Mouse (Mus musculus): ENCODE results near the gene Sirt6. TPM values are rescaled to one million over a fixed set of nuclear protein-coding genes. Genes with fewer than 3 reads are reported as not detected.
A peak's percentile ranks its signal among the peaks of the same experiment; 100 is the strongest.
"Not testable (repeated sequence)": the region's sequence is repeated elsewhere in the genome, so short reads cannot be mapped to it uniquely, and the experiment has no call there.

Gene Sirt6
- polyA plus RNA-seq (2015; fragmentation: Nextera tagmentation; extraction: Ambion mirVana) = 27.0 and 27.5 TPM in 2 replicates

GRCm38 (mm10) chr10:81626994-81627835, at the start of gene Sirt6:
Sirt6 (minus strand) TSS chr10:81627797.
- no peaks in the 10 kb centered on the region for H3K9me3 ChIP-seq (replicated peaks; ENCODE audit: low read length)
- H3K4me3 ChIP-seq (replicated peaks; ENCODE audit: low read depth, low read length) = peak within 1 kb of the TSS; percentile 69
- DNase-seq (ENCODE audit: low spot score) (peak; percentile 98), ATAC-seq (replicated peaks; ENCODE audit: low FRiP score, low read depth) (peak; percentile 91)
- peak within 1 kb of the TSS; percentile 83 for H3K4me2 ChIP-seq (ENCODE audit: low read length)
- 4% methylated on average over 40 of the region's 40 CpGs for WGBS
- no peaks in the 10 kb centered on the region for H3K4me1 ChIP-seq (replicated peaks; ENCODE audit: insufficient read depth, low read length)
- no peaks in the 10 kb centered on the region for H3K27me3 ChIP-seq (ENCODE audit: insufficient read depth, low read length)
- no peak for TF ChIP-seq CTCF (IDR thresholded peaks at IDR 0.05; ENCODE audit: low read depth)
- peaks cover 17% of the 10 kb centered on the region; the same call in 1 of the 2 replicates for H3K36me3 ChIP-seq (ENCODE audit: insufficient read depth, low read length)
- H3K9ac ChIP-seq (ENCODE audit: low read depth, low read length) = peak within 1 kb of the TSS; percentile 72
- peak within 1 kb of the TSS; percentile 87 for H3K27ac ChIP-seq

DNA sequence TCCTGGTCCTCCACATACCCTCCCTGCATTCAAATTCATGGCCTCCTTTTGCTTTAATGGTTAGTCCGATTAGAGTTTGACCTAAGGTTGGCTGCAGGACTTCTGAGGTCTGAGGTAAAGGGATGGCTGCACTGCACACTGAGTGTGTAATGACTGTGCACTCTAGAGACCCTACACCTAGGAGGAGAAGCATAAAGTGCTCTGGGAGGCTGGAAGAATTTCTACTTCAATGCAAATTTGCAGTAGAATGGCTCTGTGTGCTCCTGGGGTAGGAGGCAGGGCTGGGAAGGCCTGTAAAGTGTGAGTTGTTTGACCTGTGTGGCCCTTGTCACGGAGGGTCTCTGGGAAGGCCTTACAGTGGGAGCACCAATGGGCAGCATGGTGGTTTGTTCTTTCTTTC, 28.6 kb upstream of the Sirt6 start:
- TF ChIP-seq CTCF (IDR thresholded peaks at IDR 0.05; ENCODE audit: low read depth) = no peak
- DNase-seq (ENCODE audit: low spot score) = no peak
- Histone ChIP-seq H3K36me3 (ENCODE audit: insufficient read depth, low read length) (peaks cover 9% of the 10 kb centered on the region; the same call in 1 of the 2 replicates), H3K27me3 (ENCODE audit: insufficient read depth, low read length) (no peaks in the 10 kb centered on the region), H3K9me3 (replicated peaks; ENCODE audit: low read length) (peaks cover 21% of the 10 kb centered on the region), H3K4me2 (ENCODE audit: low read length) (no peak overlapping the region), H3K4me3 (replicated peaks; ENCODE audit: low read depth, low read length) (no peak overlapping the region), H3K4me1 (replicated peaks; ENCODE audit: insufficient read depth, low read length) (no peaks in the 10 kb centered on the region), H3K9ac (ENCODE audit: low read depth, low read length) (no peak overlapping the region), H3K27ac (no peak overlapping the region)
- ATAC-seq (replicated peaks; ENCODE audit: low FRiP score, low read depth) = no peak
- 98% methylated on average over 2 of the region's 2 CpGs for WGBS

DNA sequence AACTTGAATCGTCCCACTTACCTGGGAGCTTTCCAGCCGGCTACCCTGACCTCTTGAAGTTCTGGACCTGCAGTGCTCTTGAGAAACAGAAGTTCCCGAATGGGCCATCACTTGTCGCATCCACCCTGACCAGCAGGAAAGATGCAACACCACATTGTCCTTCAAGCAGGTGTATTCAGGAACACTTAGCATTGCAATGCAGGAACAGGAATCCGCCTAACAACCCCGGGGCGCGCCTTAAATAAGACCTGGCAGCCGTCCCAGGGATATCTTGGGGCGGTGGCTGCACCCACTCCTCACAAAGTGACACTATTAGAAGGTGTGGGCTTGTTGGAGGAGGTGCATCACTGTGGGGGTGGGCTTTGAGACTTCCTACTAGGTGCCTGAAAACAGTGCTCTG, 27.6 kb upstream of the Sirt6 start:
- H3K27ac ChIP-seq = no peak overlapping the region
- H3K36me3 ChIP-seq (ENCODE audit: insufficient read depth, low read length) = peaks cover 9% of the 10 kb centered on the region; the same call in 1 of the 2 replicates
- H3K9me3 ChIP-seq (replicated peaks; ENCODE audit: low read length) = peaks cover 26% of the 10 kb centered on the region
- TF ChIP-seq CTCF (IDR thresholded peaks at IDR 0.05; ENCODE audit: low read depth) = no peak
- no peak overlapping the region for H3K9ac ChIP-seq (ENCODE audit: low read depth, low read length)
- H3K27me3 ChIP-seq (ENCODE audit: insufficient read depth, low read length) = no peaks in the 10 kb centered on the region
- no peak overlapping the region for H3K4me3 ChIP-seq (replicated peaks; ENCODE audit: low read depth, low read length)
- 95% methylated on average over 10 of the region's 10 CpGs for WGBS
- H3K4me1 ChIP-seq (replicated peaks; ENCODE audit: insufficient read depth, low read length) = no peaks in the 10 kb centered on the region
- no peak for ATAC-seq (replicated peaks; ENCODE audit: low FRiP score, low read depth)
- H3K4me2 ChIP-seq (ENCODE audit: low read length) = no peak overlapping the region
- no peak for DNase-seq (ENCODE audit: low spot score)

GRCm38 (mm10) chr10:81648803-81649775, 21.5 kb upstream of the Sirt6 start, which contains the start of gene Gm10778:
Gm10778 (plus strand) TSS chr10:81649059.
- DNase-seq (ENCODE audit: low spot score) = peak; percentile 91
- 1% methylated on average over 34 of the region's 52 CpGs for WGBS
- Histone ChIP-seq H3K4me2 (ENCODE audit: low read length) (peak within 1 kb of the TSS; percentile 53), H3K27ac (peak within 1 kb of the TSS; percentile 90), H3K4me3 (replicated peaks; ENCODE audit: low read depth, low read length) (peak within 1 kb of the TSS; percentile 53), H3K9ac (ENCODE audit: low read depth, low read length) (peak within 1 kb of the TSS; percentile 61)
- not testable (repeated sequence) for H3K9me3 ChIP-seq (replicated peaks; ENCODE audit: low read length); H3K27me3 ChIP-seq (ENCODE audit: insufficient read depth, low read length); H3K4me1 ChIP-seq (replicated peaks; ENCODE audit: insufficient read depth, low read length); H3K36me3 ChIP-seq (ENCODE audit: insufficient read depth, low read length)
- ATAC-seq (replicated peaks; ENCODE audit: low FRiP score, low read depth) = peak; percentile 93

GRCm38 (mm10) chr10:81646015-81646555, 18.5 kb upstream of the Sirt6 start:
- ATAC-seq (replicated peaks; ENCODE audit: low FRiP score, low read depth) (no peak), DNase-seq (ENCODE audit: low spot score) (no peak)
- Histone ChIP-seq H3K4me2 (ENCODE audit: low read length) (no peak overlapping the region), H3K4me1 (replicated peaks; ENCODE audit: insufficient read depth, low read length) (peaks cover 14% of the 10 kb centered on the region; the same call in 1 of the 2 replicates), H3K9ac (ENCODE audit: low read depth, low read length) (no peak overlapping the region), H3K36me3 (ENCODE audit: insufficient read depth, low read length) (no peaks in the 10 kb centered on the region), H3K27ac (no peak overlapping the region), H3K4me3 (replicated peaks; ENCODE audit: low read depth, low read length) (no peak overlapping the region), H3K27me3 (ENCODE audit: insufficient read depth, low read length) (no peaks in the 10 kb centered on the region), H3K9me3 (replicated peaks; ENCODE audit: low read length) (peaks cover 5% of the 10 kb centered on the region; the same call in 1 of the 2 replicates)
- 70% methylated on average over 7 of the region's 7 CpGs for WGBS
- TF ChIP-seq CTCF (IDR thresholded peaks at IDR 0.05; ENCODE audit: low read depth) = no peak

DNA sequence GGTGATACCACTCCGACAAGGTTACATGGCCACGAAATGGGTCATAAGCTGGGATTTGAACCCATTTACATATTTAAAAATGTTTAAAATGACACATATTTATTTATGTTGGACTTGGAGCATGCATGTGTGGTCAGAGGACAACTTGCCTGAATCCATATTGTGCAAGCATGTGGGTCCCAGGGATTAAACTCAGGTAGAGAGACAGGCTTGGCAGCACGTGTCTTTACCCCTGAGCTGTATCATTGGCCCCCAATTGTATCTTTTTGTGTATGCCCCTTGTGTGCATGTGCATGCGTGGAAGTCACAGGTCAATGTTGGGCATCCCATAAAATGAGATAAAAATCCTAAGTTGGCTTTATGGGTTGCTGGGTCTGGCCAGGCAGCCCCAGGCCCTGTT, 17.8 kb upstream of the Sirt6 start:
- no peaks in the 10 kb centered on the region for H3K27me3 ChIP-seq (ENCODE audit: insufficient read depth, low read length)
- no peak overlapping the region for H3K27ac ChIP-seq
- H3K9me3 ChIP-seq (replicated peaks; ENCODE audit: low read length) = no peaks in the 10 kb centered on the region
- ATAC-seq (replicated peaks; ENCODE audit: low FRiP score, low read depth) = no peak
- DNase-seq (ENCODE audit: low spot score) = no peak
- no peak overlapping the region for H3K4me3 ChIP-seq (replicated peaks; ENCODE audit: low read depth, low read length)
- no peaks in the 10 kb centered on the region for H3K36me3 ChIP-seq (ENCODE audit: insufficient read depth, low read length)
- WGBS = 92% methylated on average over 4 of the region's 4 CpGs
- H3K4me1 ChIP-seq (replicated peaks; ENCODE audit: insufficient read depth, low read length) = peaks cover 14% of the 10 kb centered on the region; the same call in 1 of the 2 replicates
- H3K9ac ChIP-seq (ENCODE audit: low read depth, low read length) = no peak overlapping the region
- no peak for TF ChIP-seq CTCF (IDR thresholded peaks at IDR 0.05; ENCODE audit: low read depth)
- no peak overlapping the region for H3K4me2 ChIP-seq (ENCODE audit: low read length)
